ENCODE assay signal across 15 mouse cellular contexts in the genomic region with DNA sequence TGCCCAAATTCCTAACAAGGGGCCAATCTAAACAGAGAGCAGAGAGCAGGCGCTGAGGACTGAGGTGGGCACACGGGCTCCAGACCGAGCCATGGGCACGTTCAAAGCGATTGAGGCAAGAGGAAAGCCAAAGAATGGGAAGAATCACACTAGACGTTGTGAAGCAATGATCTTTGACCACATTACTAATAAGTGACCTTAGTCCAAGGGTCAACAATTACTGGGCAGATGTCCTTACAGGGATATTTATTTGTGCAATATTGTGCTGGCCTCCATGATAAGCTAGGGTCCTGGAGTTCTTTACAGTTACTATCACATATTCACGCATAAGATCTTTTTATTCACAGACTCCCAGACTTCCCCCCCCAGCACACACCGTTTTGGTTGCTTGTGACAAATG.
"Had no signal": no experiment of that assay in that cellular context is flagged by ENCODE, and none has a peak within 500 bp of the region (broad histone marks: within the 10 kb centered on the region; RNA-seq: fewer than 3 reads in every experiment).

No protein-coding gene starts in this region.

- H3K27ac ChIP-seq: lung, embryonic 15.5 days; macrophage; midbrain, embryonic 12.5 days; neural tube, embryonic 12.5 days; stomach, embryonic 15.5 days; stomach, postnatal 0 days had no signal

- H3K4me3 ChIP-seq: lung, embryonic 15.5 days; megakaryocyte, embryonic 14.5 days; midbrain, embryonic 12.5 days; neural tube, embryonic 12.5 days; stomach, embryonic 15.5 days had no signal

- H3K9ac ChIP-seq: lung, embryonic 15.5 days; midbrain, embryonic 12.5 days; neural tube, embryonic 12.5 days; stomach, embryonic 15.5 days had no signal

- H3K9me3 ChIP-seq: lung, embryonic 15.5 days; midbrain, embryonic 12.5 days; neural tube, embryonic 12.5 days; stomach, embryonic 15.5 days had no signal

- H3K27me3 ChIP-seq: lung, embryonic 15.5 days; megakaryocyte, embryonic 14.5 days; neural tube, embryonic 12.5 days; stomach, embryonic 15.5 days had no signal

- DNase-seq: lung, adult 2 months; lung, postnatal 14 days; lung, postnatal 36 days; midbrain, embryonic 14.5 days; right cerebral cortex, postnatal 14 days; thymus, adult 2 months; thymus, postnatal 25 days; thymus, postnatal 4 days had no signal

- H3K4me1 ChIP-seq: neural tube, embryonic 12.5 days had no signal

- H3K4me2 ChIP-seq: lung, embryonic 15.5 days; midbrain, embryonic 12.5 days; neural tube, embryonic 12.5 days; stomach, embryonic 15.5 days had no signal

- H3K36me3 ChIP-seq: lung, embryonic 15.5 days; midbrain, embryonic 12.5 days; neural tube, embryonic 12.5 days; stomach, embryonic 15.5 days had no signal
